ENCODE assay signal across 28 mouse cellular contexts in genomic region chr16:77084071-77084470, GRCm38 (mm10).
DNase-seq lines count a peak whose midpoint lies in the region; ATAC-seq and TF ChIP-seq lines count a peak whose summit lies in the region.
"Had no signal": no experiment of that assay in that cellular context is flagged by ENCODE, and none has a peak within 500 bp of the region (broad histone marks: within the 10 kb centered on the region; RNA-seq: fewer than 3 reads in every experiment).

No protein-coding gene starts in this region.

- no peak for TF ChIP-seq CTCF in gastrocnemius, adult 2 months (IDR thresholded peaks at IDR 0.05)

- H3K4me3 ChIP-seq in liver, embryonic 15.5 days (replicated peaks), result no peak overlapping the region
- H3K4me3 ChIP-seq in liver, embryonic 12.5 days, result no peak overlapping the region
- H3K4me3 ChIP-seq in gastrocnemius, adult 2 months, result no peak overlapping the region
- H3K4me3 ChIP-seq: embryonic facial prominence, embryonic 15.5 days; forebrain, embryonic 15.5 days; left cerebral cortex, adult 2 months; limb, embryonic 10.5 days; liver, embryonic 13.5 days; midbrain, embryonic 12.5 days had no signal

- intact Hi-C loops in gastrocnemius, adult 2 months (cut with DNase I), result no loop called here

- peak; percentile 10 for DNase-seq in c-Kit-positive CD71-negative TER-119-negative erythroid progenitor cells, embryonic 14.5 days (ENCODE audit: low read depth)
- DNase-seq in gastrocnemius, adult 2 months, result no peak
- DNase-seq in ovary, adult 18-20 months (ENCODE audit: low spot score), result no peak
- DNase-seq: adrenal gland, adult 8-10 months; B cell, adult 2 months; cerebellum, adult 2 months; gastrocnemius, postnatal 14 days; kidney, adult 18-20 months; kidney, postnatal 4 days; liver, embryonic 13.5 days; right cerebral cortex, adult 18-20 months; right cerebral cortex, postnatal 4 days; thymus, postnatal 25 days had no signal

- 50% methylated on average over 2 of the region's 2 CpGs for WGBS in liver, embryonic 15.5 days (ENCODE audit: insufficient replicate concordance)
- WGBS in liver, embryonic 12.5 days (ENCODE audit: insufficient replicate concordance), result 63% methylated on average over 2 of the region's 2 CpGs

- peaks cover 87% of the 10 kb centered on the region for H3K36me3 ChIP-seq in liver, embryonic 15.5 days (replicated peaks)
- H3K36me3 ChIP-seq in liver, embryonic 12.5 days, result peaks cover 91% of the 10 kb centered on the region

- H3K27ac ChIP-seq in liver, embryonic 15.5 days (replicated peaks), result no peak overlapping the region
- no peak overlapping the region for H3K27ac ChIP-seq in liver, embryonic 12.5 days
- no peak overlapping the region for H3K27ac ChIP-seq in gastrocnemius, adult 2 months
- H3K27ac ChIP-seq: embryonic facial prominence, embryonic 15.5 days; forebrain, embryonic 15.5 days; hindbrain, embryonic 14.5 days; left cerebral cortex, adult 2 months; limb, embryonic 10.5 days; liver, embryonic 13.5 days; macrophage; midbrain, embryonic 12.5 days had no signal

- ATAC-seq in liver, embryonic 15.5 days (ENCODE audit: insufficient read depth), result peak; percentile 22; the same call in 1 of the 2 replicates
- no peak for ATAC-seq in liver, embryonic 12.5 days
- ATAC-seq in hematopoietic stem cell, adult 5-6 weeks (replicated peaks in 1 of 2; ENCODE audit: insufficient read depth in 1 of 2, low FRiP score in 2 of 2, low TSS enrichment in 1 of 2, low read depth in 1 of 2, poor library complexity in 2 of 2, severe bottlenecking in 2 of 2), result peak; percentile 67 to 82; a peak in 2 of 4 replicates
- ATAC-seq in monocyte, adult 5-6 weeks (replicated peaks; ENCODE audit: insufficient number of reproducible peaks, low FRiP score, low TSS enrichment, poor library complexity, severe bottlenecking), result peak; percentile 96
- ATAC-seq: forebrain, embryonic 15.5 days; inflammation-experienced regulatory T-cells, adult 6 months; Patski had no signal

- no peaks in the 10 kb centered on the region for H3K9me3 ChIP-seq in liver, embryonic 15.5 days (replicated peaks)
- no peaks in the 10 kb centered on the region for H3K9me3 ChIP-seq in liver, embryonic 12.5 days (replicated peaks)
- H3K9me3 ChIP-seq: embryonic facial prominence, embryonic 15.5 days; forebrain, embryonic 15.5 days; G1E; limb, embryonic 10.5 days; liver, embryonic 13.5 days; midbrain, embryonic 12.5 days had no signal

- no peak overlapping the region for H3K9ac ChIP-seq in liver, embryonic 15.5 days
- no peak overlapping the region for H3K9ac ChIP-seq in liver, embryonic 12.5 days
- H3K9ac ChIP-seq: embryonic facial prominence, embryonic 15.5 days; forebrain, embryonic 15.5 days; hindbrain, embryonic 14.5 days; liver, embryonic 13.5 days; midbrain, embryonic 12.5 days had no signal

- H3K4me1 ChIP-seq in liver, embryonic 15.5 days (replicated peaks), result no peaks in the 10 kb centered on the region
- no peaks in the 10 kb centered on the region for H3K4me1 ChIP-seq in liver, embryonic 12.5 days
- H3K4me1 ChIP-seq: embryonic facial prominence, embryonic 15.5 days; forebrain, embryonic 15.5 days; limb, embryonic 10.5 days; liver, embryonic 13.5 days; midbrain, embryonic 12.5 days had no signal

- no peak overlapping the region for H3K4me2 ChIP-seq in liver, embryonic 15.5 days
- H3K4me2 ChIP-seq in liver, embryonic 12.5 days, result no peak overlapping the region
- H3K4me2 ChIP-seq: embryonic facial prominence, embryonic 15.5 days; forebrain, embryonic 15.5 days; hindbrain, embryonic 14.5 days; liver, embryonic 13.5 days; midbrain, embryonic 12.5 days had no signal

- no peaks in the 10 kb centered on the region for H3K27me3 ChIP-seq in liver, embryonic 15.5 days
- H3K27me3 ChIP-seq in liver, embryonic 12.5 days (replicated peaks), result no peaks in the 10 kb centered on the region
- H3K27me3 ChIP-seq: CH12.LX; embryonic facial prominence, embryonic 15.5 days; forebrain, embryonic 15.5 days; liver, embryonic 13.5 days; midbrain, embryonic 12.5 days; Patski had no signal
